Mouse (Mus musculus) limb, embryonic 11.5 days (tissue): ENCODE results near the gene Ago3. TPM values are rescaled to one million over a fixed set of nuclear protein-coding genes. Genes with fewer than 3 reads are reported as not detected.

Experiments
- ATAC-seq: fragments of 200-750 bp; cut with Nextera tagmentation; 2 replicates; pipeline ENCODE4 v1.8.0; 2017; ENCODE audit warnings: low read depth; ENCODE audit not compliant: insufficient number of reproducible peaks, low FRiP score, low TSS enrichment
- DNase-seq: peaks from one replicate; pipeline ENCODE4 v3.0.0-alpha.2; 2015; ENCODE audit warnings: low spot score
- H3K27ac ChIP-seq: fragments of 300-500 bp; sonication (generic); replicated peaks from 2 replicates; pipeline ENCODE4 v1.5.1; 2014; ENCODE audit warnings: low read depth, mild to moderate bottlenecking, low read length
- H3K27me3 ChIP-seq: fragments of 300-500 bp; sonication (generic); 2 replicates; pipeline ENCODE4 v1.6.1; 2014; ENCODE audit warnings: mild to moderate bottlenecking, low read length, mixed read lengths; ENCODE audit not compliant: control insufficient read depth, insufficient read depth
- H3K36me3 ChIP-seq: fragments of 300-500 bp; sonication (generic); 2 replicates; pipeline ENCODE4 v1.6.1; 2014; ENCODE audit warnings: mild to moderate bottlenecking, low read length, moderate library complexity, mixed read lengths; ENCODE audit not compliant: control insufficient read depth, insufficient read depth
- H3K4me1 ChIP-seq: fragments of 300-500 bp; sonication (generic); 2 replicates; pipeline ENCODE4 v1.6.1; 2014; ENCODE audit warnings: low read length, mixed read lengths; ENCODE audit not compliant: control insufficient read depth, insufficient read depth
- H3K4me2 ChIP-seq: fragments of 300-500 bp; sonication (generic); 2 replicates; pipeline ENCODE4 v1.6.1; 2014; ENCODE audit warnings: low read depth, mild to moderate bottlenecking, moderate library complexity; ENCODE audit not compliant: severe bottlenecking
- H3K4me3 ChIP-seq: fragments of 300-500 bp; sonication (generic); 2 replicates; pipeline ENCODE4 v1.5.1; 2014; ENCODE audit warnings: low read depth, low read length
- H3K9ac ChIP-seq: fragments of 300-500 bp; sonication (generic); 2 replicates; pipeline ENCODE4 v1.6.1; 2014; ENCODE audit warnings: mild to moderate bottlenecking, low read length
- H3K9me3 ChIP-seq: fragments of 300-500 bp; sonication (generic); 2 replicates; pipeline ENCODE4 v1.6.1; 2016; ENCODE audit warnings: low read length; ENCODE audit not compliant: control insufficient read depth
- WGBS: fragments of 180-500 bp; shearing (Covaris S2); extraction: QIAGEN DNeasy Blood & Tissue Kit; methylation state at CpG from one replicate; pipeline ENCODE4 v1.1.7; 2014; 5-methylcytosine and 5-hydroxymethylcytosine counted together
- polyA plus RNA-seq: library from polyadenylated mRNA; unstranded; fragments of >200 nt; fragmentation: Nextera tagmentation; extraction: Ambion mirVana; gene quantifications from 2 replicates; pipeline ENCODE4 v1.2.1, GENCODE M21; 2014

The Ago3 gene
- polyA plus RNA-seq, result 11.9 and 14.8 TPM in 2 replicates

DNA sequence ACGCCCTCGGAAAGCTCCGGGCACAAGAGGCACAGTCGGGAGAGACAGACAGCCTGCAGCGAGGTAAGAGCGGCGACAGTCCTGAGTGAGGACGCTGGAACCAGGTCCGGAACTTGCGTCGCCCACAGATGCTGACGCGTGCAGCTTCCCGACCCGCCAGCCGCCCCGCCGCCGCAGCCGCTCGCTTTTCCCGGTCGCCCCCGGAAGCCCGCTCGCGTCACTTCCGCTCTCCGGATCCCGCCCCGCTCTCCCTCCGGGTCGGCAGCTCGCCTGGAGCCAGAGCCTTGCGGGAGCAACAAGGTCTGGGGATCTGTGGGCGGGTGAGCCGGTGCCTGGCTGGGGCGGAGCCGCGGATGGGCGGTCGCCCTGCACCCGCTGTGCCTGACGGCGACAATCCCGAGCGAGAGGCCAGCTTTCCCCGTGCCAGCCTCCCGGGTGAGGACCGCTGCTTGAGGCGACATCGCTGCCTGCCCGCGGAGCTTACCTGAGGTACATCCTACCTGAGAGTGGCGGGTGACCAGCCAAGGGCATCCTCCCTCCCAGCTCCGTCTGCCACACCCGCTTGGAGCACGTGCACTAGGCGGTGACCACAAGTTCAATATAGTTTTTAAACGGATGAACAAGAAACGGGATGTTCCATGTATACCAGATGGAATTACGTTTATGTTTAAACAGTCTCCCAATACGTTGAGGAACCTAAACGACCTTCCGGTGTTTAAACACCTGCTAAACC lies at the start of gene Ago3:
Gene Ago3 (minus strand): TSS at position 210 of the 733 bp plus-strand sequence.
- DNase-seq, result peak; percentile 96
- H3K27me3 ChIP-seq, result no peaks in the 10 kb centered on the region
- ATAC-seq, result peak; percentile 91
- H3K4me3 ChIP-seq, result peak within 1 kb of the TSS; percentile 89
- no peaks in the 10 kb centered on the region for H3K9me3 ChIP-seq
- peak within 1 kb of the TSS; percentile 84 for H3K9ac ChIP-seq
- peak within 1 kb of the TSS; percentile 91 for H3K4me2 ChIP-seq
- no peaks in the 10 kb centered on the region for H3K36me3 ChIP-seq
- WGBS, result under 1% methylated on average over 60 of the region's 65 CpGs
- H3K4me1 ChIP-seq, result no peaks in the 10 kb centered on the region
- H3K27ac ChIP-seq, result peak within 1 kb of the TSS; percentile 68

DNA sequence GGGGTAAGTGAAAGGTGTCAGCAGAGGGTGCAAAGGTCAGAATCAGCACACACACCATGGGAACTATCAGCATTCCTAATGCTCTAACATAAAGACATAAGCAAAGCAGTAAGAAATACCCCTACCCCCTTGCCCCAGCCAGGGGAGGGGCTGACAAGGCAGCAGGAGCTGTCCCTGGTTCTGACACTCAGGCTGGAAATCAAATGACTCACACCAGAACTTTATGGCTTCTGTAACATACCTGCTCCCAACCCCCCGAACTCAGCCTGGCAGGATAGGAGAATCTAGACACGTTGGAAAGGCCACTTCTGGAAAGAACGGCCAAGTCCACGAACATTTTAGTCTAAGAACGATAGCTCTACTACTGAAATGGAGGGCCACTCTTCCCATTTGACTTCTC lies 43.7 kb upstream of the Ago3 start:
- Histone ChIP-seq H3K9me3 (no peaks in the 10 kb centered on the region), H3K4me2 (no peak overlapping the region), H3K36me3 (no peaks in the 10 kb centered on the region; the same call in 1 of the 2 replicates), H3K4me1 (no peaks in the 10 kb centered on the region), H3K27me3 (no peaks in the 10 kb centered on the region), H3K27ac (no peak overlapping the region), H3K9ac (no peak overlapping the region), H3K4me3 (no peak overlapping the region)
- 49% methylated on average over 5 of the region's 5 CpGs for WGBS
- ATAC-seq, result no peak
- DNase-seq, result peak; percentile 49

DNA sequence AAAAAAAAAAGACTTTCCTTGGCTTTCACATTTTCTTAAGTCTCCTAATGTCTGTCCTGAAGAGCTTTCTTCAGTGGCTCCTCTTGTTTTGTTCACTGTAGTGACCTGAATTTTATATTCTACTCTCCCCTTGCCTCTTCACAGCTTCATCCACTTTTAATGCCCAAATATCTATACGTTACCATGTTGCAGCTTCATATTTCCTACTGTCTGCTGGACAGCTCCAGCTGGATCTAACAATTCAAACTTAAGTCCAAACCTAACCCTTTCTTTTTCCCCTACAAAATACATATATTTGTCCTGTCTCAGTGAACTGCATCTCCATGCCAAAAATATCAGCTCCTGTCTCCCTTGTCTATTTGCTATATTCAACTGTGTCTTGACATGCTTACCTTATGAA lies 40.0 kb upstream of the Ago3 start:
- WGBS, result 70% methylated on average over 1 of the region's 1 CpGs

DNA sequence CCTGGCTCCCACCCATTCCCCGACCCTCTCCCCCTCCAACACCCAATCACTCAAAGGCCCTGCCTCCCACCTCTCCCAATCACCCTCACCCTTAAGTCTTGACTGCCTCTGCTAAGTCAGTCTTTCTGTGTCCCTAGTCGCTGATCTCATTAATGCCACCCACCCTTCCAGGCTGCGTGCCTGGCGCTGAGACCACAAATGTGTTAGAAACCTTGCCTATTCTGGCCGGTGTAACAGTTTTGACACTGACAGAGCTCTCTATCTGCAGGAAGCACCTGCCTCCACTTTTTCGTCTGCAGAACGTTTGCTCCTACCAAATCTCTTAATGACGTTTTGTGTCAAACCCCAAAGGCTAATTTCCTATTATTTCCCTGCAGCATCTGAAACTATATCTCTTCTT lies 39.6 kb upstream of the Ago3 start:
- WGBS, result 9% methylated on average over 8 of the region's 8 CpGs
- no peaks in the 10 kb centered on the region; the same call in 1 of the 2 replicates for H3K36me3 ChIP-seq
- H3K4me1 ChIP-seq, result peaks cover 13% of the 10 kb centered on the region

More for the DNA sequence above, 40.0 kb upstream of the Ago3 start:
- Histone ChIP-seq H3K4me3 (no peak overlapping the region), H3K4me1 (peaks cover 13% of the 10 kb centered on the region), H3K27me3 (no peaks in the 10 kb centered on the region), H3K9ac (no peak overlapping the region), H3K27ac (no peak overlapping the region), H3K4me2 (no peak overlapping the region), H3K9me3 (no peaks in the 10 kb centered on the region), H3K36me3 (no peaks in the 10 kb centered on the region; the same call in 1 of the 2 replicates)
- DNase-seq (no peak), ATAC-seq (no peak)

DNA sequence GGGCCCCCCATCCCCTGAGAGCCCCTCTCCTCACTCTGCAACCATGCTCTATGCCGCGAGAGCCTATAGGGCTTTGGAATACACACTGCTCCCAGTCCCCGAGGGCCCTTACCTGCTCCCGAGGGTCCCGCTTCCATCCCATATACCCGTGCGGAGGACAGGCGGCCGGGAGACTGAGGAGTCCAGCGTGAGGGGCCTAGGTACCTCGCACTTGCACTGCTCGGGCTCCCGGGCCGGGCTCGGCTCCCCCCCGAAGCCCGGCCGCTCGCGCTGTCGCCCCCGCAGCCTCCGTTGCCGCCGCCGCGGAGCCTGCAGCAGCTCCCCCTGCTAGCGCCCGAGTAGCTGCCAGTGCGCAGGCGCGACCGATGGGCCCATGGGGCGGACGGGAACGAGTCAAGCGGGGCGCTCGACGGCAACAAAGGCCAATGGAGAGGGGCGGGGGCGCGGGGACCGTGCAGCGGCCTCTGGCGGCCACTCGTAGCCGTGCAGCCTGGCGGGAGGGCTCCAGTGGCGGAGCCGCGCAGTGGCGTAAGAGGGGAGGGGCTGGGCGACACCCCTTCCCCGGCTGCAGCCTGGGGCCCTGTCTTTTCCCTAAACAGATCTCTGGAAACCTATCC lies 39.0 kb upstream of the Ago3 start, which contains the start of gene Ago1:
Gene Ago1 (minus strand): TSS at position 299 of the 617 bp plus-strand sequence.
- Histone ChIP-seq H3K9ac (peak within 1 kb of the TSS; percentile 89), H3K4me1 (peaks cover 13% of the 10 kb centered on the region), H3K4me3 (peak within 1 kb of the TSS; percentile 88), H3K27ac (peak within 1 kb of the TSS; percentile 81), H3K27me3 (no peaks in the 10 kb centered on the region), H3K4me2 (peak within 1 kb of the TSS; percentile 65), H3K36me3 (no peaks in the 10 kb centered on the region; the same call in 1 of the 2 replicates), H3K9me3 (no peaks in the 10 kb centered on the region)
- WGBS, result under 1% methylated on average over 55 of the region's 55 CpGs
- peak; percentile 77 for ATAC-seq
- DNase-seq, result peak; percentile 97

More for the DNA sequence above, 39.6 kb upstream of the Ago3 start:
- H3K9me3 ChIP-seq, result no peaks in the 10 kb centered on the region
- no peaks in the 10 kb centered on the region for H3K27me3 ChIP-seq
- DNase-seq, result no peak
- no peak for ATAC-seq
- peak overlapping the region; percentile 38; the same call in 1 of the 2 replicates for H3K4me2 ChIP-seq
- no peak overlapping the region for H3K27ac ChIP-seq
- H3K4me3 ChIP-seq, result peak overlapping the region; percentile 88
- H3K9ac ChIP-seq, result no peak overlapping the region

DNA sequence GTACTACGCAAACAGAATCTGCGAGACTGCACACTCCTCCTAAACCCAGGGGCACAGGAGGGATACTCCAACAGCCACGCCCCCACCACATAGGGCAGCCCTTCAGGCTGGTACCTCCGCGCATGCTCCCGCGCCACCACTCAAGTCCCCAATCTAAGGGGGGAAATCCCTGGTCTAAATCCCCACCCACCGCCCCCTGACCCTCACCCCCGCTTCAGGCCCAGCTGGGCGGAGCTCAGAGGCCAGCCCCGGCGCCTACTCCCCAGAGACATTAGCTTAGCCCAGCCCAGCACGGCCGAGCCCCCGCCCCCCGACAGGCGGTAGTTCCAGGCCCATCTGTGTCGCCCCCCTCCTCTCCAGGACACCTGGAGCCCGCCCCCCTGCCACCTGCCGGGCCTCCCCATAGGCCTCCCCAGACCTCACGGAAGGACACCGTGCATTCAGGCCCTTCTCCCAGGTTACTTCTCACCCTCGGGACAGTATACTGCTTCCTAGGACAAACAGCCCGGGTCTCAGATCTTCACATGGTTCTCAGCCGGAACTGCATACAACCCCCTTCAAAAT lies 38.4 kb upstream of the Ago3 start:
- no peaks in the 10 kb centered on the region for H3K27me3 ChIP-seq
- H3K36me3 ChIP-seq, result no peaks in the 10 kb centered on the region; the same call in 1 of the 2 replicates
- H3K4me2 ChIP-seq, result peak overlapping the region; percentile 65
- peak overlapping the region; percentile 81 for H3K27ac ChIP-seq
- ATAC-seq (peak; percentile 76), DNase-seq (peak; percentile 84)
- 0% methylated on average over 25 of the region's 25 CpGs for WGBS
- no peaks in the 10 kb centered on the region for H3K9me3 ChIP-seq
- H3K4me1 ChIP-seq, result peaks cover 13% of the 10 kb centered on the region
- peak overlapping the region; percentile 89 for H3K9ac ChIP-seq
- H3K4me3 ChIP-seq, result peak overlapping the region; percentile 88

DNA sequence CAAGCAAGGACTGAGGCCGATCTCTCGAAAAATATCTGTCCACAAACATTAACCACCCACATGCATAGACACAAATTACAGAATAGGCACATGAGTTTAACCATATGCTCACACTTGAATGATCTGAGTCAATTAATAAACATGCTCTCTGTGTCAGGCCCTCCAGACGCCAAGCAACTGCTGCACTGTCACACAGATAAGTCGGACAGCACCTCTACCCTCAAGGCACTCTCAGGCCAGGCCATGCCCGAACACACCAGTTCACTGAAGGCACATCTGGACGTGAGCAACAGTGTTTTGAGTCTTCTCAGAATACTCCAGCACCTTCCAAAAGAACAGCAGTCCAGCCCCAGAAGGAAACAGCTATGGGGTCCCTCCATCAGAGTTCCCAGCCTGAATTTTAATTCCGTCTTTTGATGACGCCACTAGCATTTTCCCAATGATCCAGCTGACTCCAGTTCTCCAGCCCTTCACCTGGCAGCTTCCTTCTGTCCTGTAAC lies 36.9 kb upstream of the Ago3 start:
- H3K36me3 ChIP-seq, result no peaks in the 10 kb centered on the region; the same call in 1 of the 2 replicates
- WGBS, result 38% methylated on average over 8 of the region's 8 CpGs
- no peak overlapping the region for H3K27ac ChIP-seq
- no peaks in the 10 kb centered on the region for H3K27me3 ChIP-seq
- no peak overlapping the region for H3K9ac ChIP-seq
- H3K4me3 ChIP-seq, result no peak overlapping the region
- no peak for DNase-seq
- H3K4me2 ChIP-seq, result 0 out of 2 replicates have a peak overlapping the region, but pooled peaks have one; percentile 3
- no peaks in the 10 kb centered on the region for H3K9me3 ChIP-seq
- no peak for ATAC-seq
- H3K4me1 ChIP-seq, result peaks cover 13% of the 10 kb centered on the region

DNA sequence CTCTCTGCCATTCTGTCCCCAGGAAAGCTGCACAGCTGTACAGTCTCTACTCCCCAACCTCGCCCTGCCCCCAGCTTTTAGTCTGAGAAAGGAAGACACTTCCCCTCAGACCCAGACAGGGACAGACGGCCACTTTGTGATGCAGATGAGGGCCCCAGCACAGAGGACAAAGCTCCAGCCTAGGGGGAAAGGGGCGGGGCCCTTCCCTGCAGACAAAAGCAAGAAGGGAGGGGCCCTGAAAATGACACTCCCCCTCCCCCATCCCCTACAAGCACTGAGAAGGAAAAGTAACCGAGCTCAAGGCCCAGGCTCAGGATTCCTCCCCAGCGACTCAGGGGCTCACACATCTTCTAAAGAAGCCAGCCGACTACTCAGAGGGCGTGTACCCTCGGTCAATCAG lies 36.5 kb upstream of the Ago3 start:
- ATAC-seq (peak; percentile 5; the same call in 1 of the 2 replicates), DNase-seq (peak; percentile 45)
- Histone ChIP-seq H3K4me1 (peaks cover 13% of the 10 kb centered on the region), H3K9ac (no peak overlapping the region), H3K27ac (no peak overlapping the region), H3K9me3 (no peaks in the 10 kb centered on the region), H3K36me3 (no peaks in the 10 kb centered on the region; the same call in 1 of the 2 replicates), H3K4me3 (no peak overlapping the region), H3K4me2 (peak overlapping the region; percentile 3; the same call in 1 of the 2 replicates), H3K27me3 (no peaks in the 10 kb centered on the region)
- WGBS, result 6% methylated on average over 8 of the region's 8 CpGs
